Mouse (Mus musculus) CH12.LX (cell line): Measurements from ENCODE around the gene Edc3. TPM values are rescaled to one million over a fixed set of nuclear protein-coding genes. Genes with fewer than 3 reads are reported as not detected.

Experiments
- DNase-seq: peaks from one replicate; pipeline ENCODE4 v3.0.0-alpha.2; 2013; ENCODE audit errors: extremely low read depth
- H3K27ac ChIP-seq: 2 replicates; pipeline ENCODE4 v1.5.1; 2012; ENCODE audit warnings: low read depth, mild to moderate bottlenecking, control low read depth, moderate library complexity; ENCODE audit not compliant: insufficient read depth
- H3K27me3 ChIP-seq: replicated peaks from 2 replicates; pipeline ENCODE3; 2012; ENCODE audit warnings: inconsistent platforms
- H3K36me3 ChIP-seq, 2 experiments: replicated peaks in 1 of 2; 2 replicates each; pipeline versions ENCODE3 to v1.6.1; 2012; ENCODE audit warnings: inconsistent platforms in 1 of 2, low read length in 1 of 2, mild to moderate bottlenecking in 1 of 2, mixed read lengths in 1 of 2, moderate library complexity in 1 of 2; ENCODE audit not compliant: control insufficient read depth in 1 of 2, insufficient read depth in 1 of 2
- H3K4me1 ChIP-seq, 2 experiments: 2 replicates each; pipeline ENCODE4 v1.6.1; 2012; ENCODE audit warnings: inconsistent platforms in 1 of 2, moderate library complexity in 1 of 2; ENCODE audit not compliant: insufficient read depth in 2 of 2, control insufficient read depth in 1 of 2
- H3K4me2 ChIP-seq: 2 replicates; pipeline ENCODE4 v1.6.1; 2012; ENCODE audit warnings: low read depth, mild to moderate bottlenecking, control low read depth; ENCODE audit not compliant: poor library complexity, insufficient read depth, severe bottlenecking
- H3K4me3 ChIP-seq, 3 experiments: fragments of 150-350 bp in 1 of 3; sonication (generic) in 1 of 3; replicated peaks in 1 of 3; 2 replicates each; pipeline versions ENCODE3 to v1.5.1; 2011 to 2012; ENCODE audit warnings: low read depth in 2 of 3, low read length in 2 of 3, mild to moderate bottlenecking in 2 of 3, moderate library complexity in 2 of 3, control low read depth in 1 of 3, improper control_type of control experiment in 1 of 3, inconsistent platforms in 1 of 3, mixed read lengths in 1 of 3; ENCODE audit not compliant: poor library complexity in 1 of 3
- H3K79me2 ChIP-seq: replicated peaks from 2 replicates; pipeline ENCODE4 v1.6.1; 2012; ENCODE audit warnings: mild to moderate bottlenecking, moderate library complexity; ENCODE audit not compliant: control insufficient read depth, poor library complexity, insufficient read depth, severe bottlenecking; ENCODE audit errors: extremely low read depth
- H3K9ac ChIP-seq: 2 replicates; pipeline ENCODE4 v1.6.1; 2012; ENCODE audit warnings: low read depth, mild to moderate bottlenecking, control low read depth, moderate library complexity; ENCODE audit not compliant: insufficient read depth
- H3K9me3 ChIP-seq: replicated peaks from 2 replicates; pipeline ENCODE3; 2012; ENCODE audit warnings: low read length, inconsistent platforms, mixed read lengths
- E2F4 ChIP-seq: IDR thresholded peaks from 2 replicates; pipeline ENCODE4 v1.6.1; 2011; ENCODE audit warnings: low read depth, low read length, improper control_type of control experiment; ENCODE audit not compliant: insufficient replicate concordance
- MAFK ChIP-seq: IDR thresholded peaks from 2 replicates; pipeline ENCODE4 v1.6.1; 2011; ENCODE audit warnings: low read length, improper control_type of control experiment; ENCODE audit not compliant: insufficient replicate concordance
- MAX ChIP-seq: IDR thresholded peaks from 2 replicates; pipeline ENCODE4 v1.6.1; 2011; ENCODE audit warnings: low read length, improper control_type of control experiment
- MAZ ChIP-seq: IDR thresholded peaks from 2 replicates; pipeline ENCODE4 v1.6.1; 2012; ENCODE audit warnings: low read depth, mild to moderate bottlenecking, inconsistent platforms, low read length, improper control_type of control experiment, moderate library complexity
- MEF2A ChIP-seq: IDR thresholded peaks from 2 replicates; pipeline ENCODE4 v1.6.1; 2014; ENCODE audit warnings: low read depth, mild to moderate bottlenecking, inconsistent platforms, low read length, improper control_type of control experiment, borderline replicate concordance
- NELFE ChIP-seq: IDR thresholded peaks from 2 replicates; pipeline ENCODE4 v1.6.1; 2011; ENCODE audit warnings: low read depth, low read length, improper control_type of control experiment
- NRF1 ChIP-seq: IDR thresholded peaks from 2 replicates; pipeline ENCODE4 v1.6.1; 2014; ENCODE audit warnings: low read depth, mild to moderate bottlenecking, inconsistent platforms, low read length, improper control_type of control experiment, moderate library complexity
- POLR2A ChIP-seq: IDR thresholded peaks from 2 replicates; pipeline ENCODE4 v1.6.1; 2011; ENCODE audit warnings: low read depth, mild to moderate bottlenecking, improper control_type of control experiment, low read length
- SIN3A ChIP-seq: IDR thresholded peaks from 2 replicates; pipeline ENCODE4 v1.6.1; 2012; ENCODE audit warnings: low read length, improper control_type of control experiment, inconsistent platforms
- SMC3 ChIP-seq: IDR thresholded peaks from 2 replicates; pipeline ENCODE4 v1.6.1; 2011; ENCODE audit warnings: low read depth, low read length, improper control_type of control experiment
- TBP ChIP-seq: conservative IDR thresholded peaks from 2 replicates; pipeline ENCODE4 v1.6.1; 2011; ENCODE audit warnings: low read depth, low read length, improper control_type of control experiment
- USF1 ChIP-seq: IDR thresholded peaks from 2 replicates; pipeline ENCODE4 v1.6.1; 2014; ENCODE audit warnings: low read depth, mild to moderate bottlenecking, inconsistent platforms, low read length, improper control_type of control experiment
- dilution Hi-C: fragments of 300-500 bp; cut with MboI; formaldehyde crosslinking; loops from 2 replicates; pipeline ENCODE4 v1.14.3; 2020; ENCODE audit warnings: low sequenced_read_pairs; ENCODE audit not compliant: extremely low pct_unique_long_range_greater_than_20kb, extremely low pct_ligation_motif_present
- in situ Hi-C: fragments of 300-500 bp; cut with MboI; formaldehyde crosslinking; loops from 3 replicates; pipeline ENCODE4 v1.14.3; 2019; ENCODE audit warnings: low sequenced_read_pairs, low pct_ligation_motif_present, low pct_unique_long_range_greater_than_20kb, mixed read lengths
- polyA plus RNA-seq: library from polyadenylated mRNA; unstranded; fragments of >175 nt; gene quantifications from 2 replicates; pipeline ENCODE4 v1.2.1, GENCODE M21; 2012; ENCODE audit warnings: low read depth; ENCODE audit not compliant: insufficient read length
- total RNA-seq, 2 experiments: library from RNA; depleted of rRNA; stranded (reverse); fragments of 300-350 nt in 1 of 2; fragments of >200 nt in 1 of 2; gene quantifications; 2 replicates each; pipeline ENCODE4 v1.2.3; 2012 to 2014

The Edc3 gene
- total and polyA plus RNA-seq, 3 experiments, result 10.6 to 24.1 (median 13.6) TPM

DNA sequence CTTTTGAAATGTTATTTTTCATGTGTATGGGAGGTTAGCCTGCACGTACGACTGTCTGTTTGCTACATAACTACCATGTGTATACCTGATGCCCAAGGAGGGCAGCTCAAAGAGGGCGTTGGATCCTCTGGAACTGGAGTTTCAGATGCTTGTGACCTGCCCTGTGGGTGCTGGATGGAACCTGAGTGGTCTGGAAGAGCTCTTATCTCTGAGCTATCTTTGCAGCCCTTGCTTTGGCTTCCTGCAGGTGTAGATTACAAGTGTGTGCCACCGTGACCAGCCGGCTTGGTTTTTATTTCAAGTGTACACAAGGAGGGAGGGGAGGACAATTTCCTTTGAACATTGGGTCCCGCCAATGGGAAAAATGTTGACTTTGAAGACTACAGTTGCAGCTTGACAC lies 47.8 kb upstream of the Edc3 start:
- Histone ChIP-seq H3K4me1 (peaks cover 0 to 7% of the 10 kb centered on the region in 2 experiments; a peak in 2 of 4 replicates), H3K27ac (no peak overlapping the region), H3K79me2 (no peaks in the 10 kb centered on the region), H3K4me3 (no peak overlapping the region), H3K9ac (no peak overlapping the region), H3K27me3 (peaks cover 6% of the 10 kb centered on the region), H3K9me3 (peaks cover 5% of the 10 kb centered on the region), H3K4me2 (no peak overlapping the region), H3K36me3 (no peaks in the 10 kb centered on the region)
- DNase-seq, result no peak
- in situ Hi-C loops, result no loop called here
- dilution Hi-C loops, result no loop called here
- TF ChIP-seq MEF2A, result no peak

DNA sequence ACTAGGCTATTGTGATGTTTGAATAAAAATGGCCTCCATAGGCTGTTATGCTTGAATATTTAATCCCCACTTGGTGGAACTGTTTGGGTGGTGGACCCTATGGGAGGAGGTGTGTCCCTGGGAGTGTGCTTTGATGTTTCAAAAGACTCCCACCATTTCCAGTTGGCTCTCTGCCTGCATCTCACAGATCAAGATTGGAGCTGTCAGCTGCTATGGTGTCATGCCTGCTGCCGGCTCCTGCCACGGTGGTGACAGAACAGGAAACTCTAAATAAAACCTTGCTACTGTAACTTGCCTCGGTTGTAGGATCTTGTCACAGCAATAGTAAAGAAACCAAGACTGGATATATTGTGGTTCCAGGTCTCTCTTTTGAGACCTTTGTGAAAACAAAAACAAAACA lies 46.8 kb upstream of the Edc3 start:
- peaks cover 7% of the 10 kb centered on the region for H3K27me3 ChIP-seq
- H3K4me1 ChIP-seq, result no peaks in the 10 kb centered on the region; a peak in 1 of 4 replicates
- no peak overlapping the region for H3K27ac ChIP-seq
- no peak overlapping the region for H3K9ac ChIP-seq
- TF ChIP-seq SMC3, result no peak
- dilution Hi-C loops, result no loop called here
- no peak for DNase-seq
- no peaks in the 10 kb centered on the region for H3K36me3 ChIP-seq
- H3K79me2 ChIP-seq, result no peaks in the 10 kb centered on the region
- in situ Hi-C loops, result no loop called here
- H3K4me2 ChIP-seq, result no peak overlapping the region
- H3K4me3 ChIP-seq, result no peak overlapping the region
- peaks cover 5% of the 10 kb centered on the region for H3K9me3 ChIP-seq

DNA sequence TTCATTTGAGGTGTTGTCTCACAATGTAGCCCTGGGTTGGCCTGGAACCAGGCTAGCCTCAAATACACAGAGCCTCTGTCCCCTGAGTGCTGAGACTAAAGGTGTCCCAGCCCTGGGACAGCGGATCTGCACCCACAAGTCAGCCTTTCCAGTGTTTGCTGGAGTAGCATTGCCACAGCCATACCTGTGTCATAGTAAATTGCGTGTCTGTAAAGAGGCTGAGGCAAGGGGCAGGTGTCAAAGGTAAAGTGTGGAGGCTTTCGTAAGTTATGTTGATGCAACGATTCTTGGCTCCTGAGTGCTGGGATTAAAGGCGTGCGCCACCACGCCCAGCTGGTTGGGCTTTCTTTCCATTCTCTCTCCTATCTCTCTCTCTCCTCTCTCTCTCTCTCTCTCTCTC lies 43.7 kb upstream of the Edc3 start:
- no peak overlapping the region for H3K27ac ChIP-seq
- dilution Hi-C loops (no loop called here), in situ Hi-C loops (loop anchor here (5.0 kb wide), 1 partner anchor 88 kb away; no protein-coding TSS in a partner anchor)
- H3K4me3 ChIP-seq, result no peak overlapping the region
- no peak overlapping the region for H3K4me2 ChIP-seq
- DNase-seq, result no peak
- H3K79me2 ChIP-seq, result no peaks in the 10 kb centered on the region
- H3K4me1 ChIP-seq, result no peaks in the 10 kb centered on the region; a peak in 1 of 4 replicates
- TF ChIP-seq SIN3A, result no peak
- TF ChIP-seq NELFE, result no peak
- no peak for TF ChIP-seq POLR2A
- no peak for TF ChIP-seq MAFK
- no peak for TF ChIP-seq USF1
- TF ChIP-seq NRF1, result no peak
- no peak for TF ChIP-seq E2F4
- TF ChIP-seq MAX, result no peak
- no peak for TF ChIP-seq TBP
- TF ChIP-seq MAZ, result no peak
- peaks cover 3% of the 10 kb centered on the region for H3K9me3 ChIP-seq
- no peak overlapping the region for H3K9ac ChIP-seq
- H3K36me3 ChIP-seq, result no peaks in the 10 kb centered on the region
- H3K27me3 ChIP-seq, result peaks cover 26% of the 10 kb centered on the region
